Mouse (Mus musculus): ENCODE measurements around the gene Tnfrsf22. TPM values are rescaled to one million over a fixed set of nuclear protein-coding genes. Genes with fewer than 3 reads are reported as not detected.

Tnfrsf22 gene
- polyA plus RNA-seq, 1 experiment = 6.1 TPM

DNA sequence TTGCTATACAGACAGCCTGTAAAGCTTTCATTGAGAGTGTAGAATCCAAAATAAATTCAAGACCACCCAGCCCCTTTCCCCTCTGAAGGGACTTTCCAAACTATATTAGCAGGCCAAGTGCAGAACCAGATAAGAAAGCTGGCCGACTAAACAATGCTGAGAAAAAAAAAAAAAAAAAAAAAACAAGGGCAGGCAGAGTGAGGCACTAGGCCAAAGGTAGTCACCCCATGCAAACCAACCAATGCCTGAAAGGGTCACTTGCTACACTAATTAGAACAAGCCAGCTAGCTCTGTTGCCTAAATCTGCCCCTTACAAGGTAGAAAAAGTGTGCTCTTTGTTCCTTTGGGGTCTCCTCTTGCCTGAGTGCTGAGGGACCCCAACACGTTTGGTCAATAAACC is 44.6 kb downstream of the Tnfrsf22 start:
- H3K9me3 ChIP-seq (replicated peaks; ENCODE audit: control insufficient read depth, insufficient read depth, low read length, poor library complexity, severe bottlenecking) = no peaks in the 10 kb centered on the region
- peaks cover 2% of the 10 kb centered on the region for H3K4me1 ChIP-seq (ENCODE audit: control insufficient read depth, insufficient read depth, low read length)
- no peak overlapping the region for H3K4me3 ChIP-seq (ENCODE audit: low read depth, low read length)
- no peaks in the 10 kb centered on the region; the same call in 1 of the 2 replicates for H3K27me3 ChIP-seq (ENCODE audit: control insufficient read depth, insufficient read depth, low read length, poor library complexity, severe bottlenecking)
- H3K36me3 ChIP-seq (ENCODE audit: control insufficient read depth, insufficient read depth, low read length, poor library complexity, severe bottlenecking) = no peaks in the 10 kb centered on the region
- no peak overlapping the region for H3K9ac ChIP-seq (ENCODE audit: low read depth, poor library complexity, severe bottlenecking)
- TF ChIP-seq POLR2A (IDR thresholded peaks at IDR 0.05; ENCODE audit: insufficient read depth, low read length) (no peak), EP300 (IDR thresholded peaks at IDR 0.05; ENCODE audit: insufficient read depth, low read depth, low read length) (no peak)
- no peak overlapping the region for H3K27ac ChIP-seq (ENCODE audit: insufficient read depth, low read length)

DNA sequence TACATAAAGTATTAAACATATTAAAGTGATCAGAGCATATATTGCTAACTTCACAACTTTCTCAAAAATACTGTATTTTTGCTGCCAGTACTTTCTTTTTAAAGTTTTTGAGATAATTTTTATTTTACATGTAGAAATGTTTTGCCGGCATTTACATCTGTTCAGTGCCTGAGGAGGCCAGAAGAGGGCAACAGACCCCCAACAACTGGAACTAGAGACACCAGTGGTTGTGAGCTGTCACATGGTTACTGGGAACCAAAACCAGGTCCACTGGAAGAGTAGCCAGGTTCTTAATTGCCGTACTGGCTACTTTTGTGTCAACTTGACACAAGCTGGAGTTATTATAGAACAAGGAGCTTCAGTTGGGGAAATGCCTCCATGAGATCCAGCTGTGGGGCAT is 47.8 kb downstream of the Tnfrsf22 start:
- Histone ChIP-seq H3K27ac (ENCODE audit: insufficient read depth, low read length) (no peak overlapping the region), H3K27me3 (ENCODE audit: control insufficient read depth, insufficient read depth, low read length, poor library complexity, severe bottlenecking) (no peaks in the 10 kb centered on the region), H3K9ac (ENCODE audit: low read depth, poor library complexity, severe bottlenecking) (no peak overlapping the region), H3K4me3 (ENCODE audit: low read depth, low read length) (no peak overlapping the region), H3K9me3 (replicated peaks; ENCODE audit: control insufficient read depth, insufficient read depth, low read length, poor library complexity, severe bottlenecking) (no peaks in the 10 kb centered on the region), H3K4me1 (ENCODE audit: control insufficient read depth, insufficient read depth, low read length) (peaks cover 4% of the 10 kb centered on the region), H3K36me3 (ENCODE audit: control insufficient read depth, insufficient read depth, low read length, poor library complexity, severe bottlenecking) (peaks cover 11% of the 10 kb centered on the region)
- TF ChIP-seq CTCF (IDR thresholded peaks at IDR 0.05; ENCODE audit: low read depth, low read length) (peak; percentile 45), EP300 (IDR thresholded peaks at IDR 0.05; ENCODE audit: insufficient read depth, low read depth, low read length) (no peak)

DNA sequence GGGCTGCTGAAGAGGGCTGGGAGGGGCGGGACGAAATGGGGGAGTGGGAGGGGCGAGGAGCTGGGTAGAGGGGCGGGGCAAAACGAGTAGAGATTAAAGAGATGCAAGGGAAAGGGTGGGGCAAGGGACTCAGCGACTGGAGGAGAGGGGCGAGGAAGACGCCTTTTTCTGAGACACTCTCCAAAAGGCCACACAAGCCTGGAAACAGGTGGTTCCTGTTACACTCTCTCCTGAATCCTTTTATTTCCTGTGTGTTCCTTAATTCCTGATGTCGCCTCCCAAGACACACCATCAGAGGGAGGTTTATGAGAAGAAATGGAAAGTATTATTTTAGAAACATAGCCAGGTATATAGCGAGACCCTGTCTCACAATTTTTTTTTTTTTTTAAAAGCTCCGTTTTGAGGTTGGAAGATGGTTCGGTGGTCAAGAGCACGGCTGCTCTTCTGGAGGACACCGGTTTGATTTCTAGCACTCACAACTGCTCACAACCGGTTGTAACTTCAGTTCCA is 49.2 kb downstream of the Tnfrsf22 start:
- Histone ChIP-seq H3K9me3 (replicated peaks; ENCODE audit: control insufficient read depth, insufficient read depth, low read length, poor library complexity, severe bottlenecking) (no peaks in the 10 kb centered on the region), H3K9ac (ENCODE audit: low read depth, poor library complexity, severe bottlenecking) (peak overlapping the region; percentile 47), H3K27me3 (ENCODE audit: control insufficient read depth, insufficient read depth, low read length, poor library complexity, severe bottlenecking) (no peaks in the 10 kb centered on the region), H3K4me3 (ENCODE audit: low read depth, low read length) (peak overlapping the region; percentile 45), H3K36me3 (ENCODE audit: control insufficient read depth, insufficient read depth, low read length, poor library complexity, severe bottlenecking) (peaks cover 11% of the 10 kb centered on the region), H3K4me1 (ENCODE audit: control insufficient read depth, insufficient read depth, low read length) (peaks cover 4% of the 10 kb centered on the region), H3K27ac (ENCODE audit: insufficient read depth, low read length) (peak overlapping the region; percentile 37; the same call in 1 of the 2 replicates)
- TF ChIP-seq POLR2A (IDR thresholded peaks at IDR 0.05; ENCODE audit: insufficient read depth, low read length) = peak; percentile 64
- no peak for TF ChIP-seq CTCF (IDR thresholded peaks at IDR 0.05; ENCODE audit: low read depth, low read length)
- no peak for TF ChIP-seq EP300 (IDR thresholded peaks at IDR 0.05; ENCODE audit: insufficient read depth, low read depth, low read length)

DNA sequence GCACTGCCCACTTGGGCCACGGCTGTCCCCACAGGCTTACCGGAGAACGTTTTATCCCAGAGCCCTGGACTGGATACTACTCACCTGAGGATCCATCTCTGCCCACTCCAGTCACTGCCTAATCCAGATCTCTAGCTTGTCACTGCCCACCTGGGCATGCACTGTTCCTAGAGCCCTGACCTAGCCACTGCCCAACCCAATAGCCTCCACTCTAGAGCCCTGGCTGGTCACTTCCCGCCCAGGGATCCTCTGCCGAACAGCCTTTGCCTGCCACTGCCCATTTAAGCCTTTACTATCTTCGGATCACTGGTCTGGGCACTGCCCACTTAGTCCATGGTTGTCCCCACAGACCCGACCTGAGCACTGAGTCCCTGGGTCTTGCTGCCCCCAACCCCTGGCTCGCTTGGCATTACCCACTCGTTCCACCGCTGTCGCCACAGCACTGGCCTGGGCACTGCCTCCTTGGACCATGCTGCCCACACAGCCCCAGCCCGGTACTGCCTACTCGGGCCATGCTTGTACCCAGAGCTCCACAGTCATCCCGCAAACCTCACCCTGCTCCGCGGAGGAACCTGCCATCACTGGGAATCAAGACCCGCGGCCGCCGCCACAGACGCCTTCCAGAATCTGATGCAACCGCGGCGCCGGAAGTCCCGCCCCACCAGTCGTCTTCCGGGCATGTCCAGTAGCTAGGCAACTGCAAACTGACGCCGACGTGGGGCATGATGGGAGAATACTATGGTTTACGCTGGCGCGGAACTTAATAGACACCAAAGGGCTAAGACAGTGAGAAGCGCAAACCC is 49.8 kb downstream of the Tnfrsf22 start, which contains the start of gene Cars:
Gene Cars, minus strand, starts transcription at position 663 of the 803 bp plus-strand sequence.
- Histone ChIP-seq H3K27ac (ENCODE audit: insufficient read depth, low read length) (peak within 1 kb of the TSS; percentile 37; the same call in 1 of the 2 replicates), H3K9me3 (replicated peaks; ENCODE audit: control insufficient read depth, insufficient read depth, low read length, poor library complexity, severe bottlenecking) (no peaks in the 10 kb centered on the region), H3K9ac (ENCODE audit: low read depth, poor library complexity, severe bottlenecking) (peak within 1 kb of the TSS; percentile 81), H3K4me1 (ENCODE audit: control insufficient read depth, insufficient read depth, low read length) (peaks cover 4% of the 10 kb centered on the region), H3K4me3 (ENCODE audit: low read depth, low read length) (peak within 1 kb of the TSS; percentile 99), H3K27me3 (ENCODE audit: control insufficient read depth, insufficient read depth, low read length, poor library complexity, severe bottlenecking) (no peaks in the 10 kb centered on the region), H3K36me3 (ENCODE audit: control insufficient read depth, insufficient read depth, low read length, poor library complexity, severe bottlenecking) (peaks cover 14% of the 10 kb centered on the region)
- TF ChIP-seq CTCF (IDR thresholded peaks at IDR 0.05; ENCODE audit: low read depth, low read length) (no peak), EP300 (IDR thresholded peaks at IDR 0.05; ENCODE audit: insufficient read depth, low read depth, low read length) (no peak), POLR2A (IDR thresholded peaks at IDR 0.05; ENCODE audit: insufficient read depth, low read length) (peak; percentile 23)

DNA sequence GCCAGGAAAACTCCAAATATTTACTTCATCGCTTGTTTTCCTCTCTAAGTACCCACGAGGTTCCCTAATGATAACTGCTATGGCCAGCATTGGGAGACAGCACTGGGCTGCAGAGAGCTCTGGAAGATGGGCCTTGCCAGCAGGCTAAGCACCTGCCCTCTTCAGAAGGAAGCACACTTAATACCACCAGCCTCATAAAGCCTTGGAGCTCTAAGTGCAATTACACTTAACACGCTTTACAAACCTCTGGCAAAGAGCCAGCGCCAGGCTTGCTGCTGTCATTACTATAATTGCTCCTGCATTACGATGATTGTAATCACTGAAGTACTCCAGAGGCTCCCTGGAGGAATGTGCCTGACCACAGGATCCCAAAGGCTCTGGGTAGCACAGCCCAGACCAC is 54.6 kb downstream of the Tnfrsf22 start:
- peaks cover 36% of the 10 kb centered on the region for H3K36me3 ChIP-seq (ENCODE audit: control insufficient read depth, insufficient read depth, low read length, poor library complexity, severe bottlenecking)
- no peak overlapping the region for H3K9ac ChIP-seq (ENCODE audit: low read depth, poor library complexity, severe bottlenecking)
- H3K27ac ChIP-seq (ENCODE audit: insufficient read depth, low read length) = no peak overlapping the region
- H3K27me3 ChIP-seq (ENCODE audit: control insufficient read depth, insufficient read depth, low read length, poor library complexity, severe bottlenecking) = no peaks in the 10 kb centered on the region
- H3K4me1 ChIP-seq (ENCODE audit: control insufficient read depth, insufficient read depth, low read length) = peaks cover 2% of the 10 kb centered on the region
- no peaks in the 10 kb centered on the region for H3K9me3 ChIP-seq (replicated peaks; ENCODE audit: control insufficient read depth, insufficient read depth, low read length, poor library complexity, severe bottlenecking)
- no peak overlapping the region for H3K4me3 ChIP-seq (ENCODE audit: low read depth, low read length)
- TF ChIP-seq POLR2A (IDR thresholded peaks at IDR 0.05; ENCODE audit: insufficient read depth, low read length) (no peak), EP300 (IDR thresholded peaks at IDR 0.05; ENCODE audit: insufficient read depth, low read depth, low read length) (no peak), CTCF (IDR thresholded peaks at IDR 0.05; ENCODE audit: low read depth, low read length) (no peak)

DNA sequence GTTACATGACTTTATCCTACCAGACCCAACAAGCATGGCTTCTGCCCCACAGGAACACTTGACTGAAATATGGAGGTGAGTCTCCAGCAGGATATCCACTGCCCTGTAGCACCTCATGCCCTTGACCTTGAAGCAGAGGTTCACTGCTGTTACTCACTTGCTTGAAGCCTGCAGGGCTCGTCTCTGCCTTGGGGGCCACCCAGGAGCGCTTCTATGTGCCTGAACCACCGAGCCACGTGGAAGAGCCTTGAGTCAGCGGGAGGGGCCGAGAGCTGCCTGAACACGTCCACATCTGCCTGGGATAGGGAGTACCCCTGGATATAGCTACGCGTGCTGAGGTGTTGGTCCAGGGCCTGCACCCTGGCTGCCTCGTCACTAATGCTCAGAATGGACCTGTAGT is 57.2 kb downstream of the Tnfrsf22 start:
- H3K4me1 ChIP-seq (ENCODE audit: control insufficient read depth, insufficient read depth, low read length) = peaks cover 4% of the 10 kb centered on the region
- TF ChIP-seq POLR2A (IDR thresholded peaks at IDR 0.05; ENCODE audit: insufficient read depth, low read length) (no peak), CTCF (IDR thresholded peaks at IDR 0.05; ENCODE audit: low read depth, low read length) (no peak), EP300 (IDR thresholded peaks at IDR 0.05; ENCODE audit: insufficient read depth, low read depth, low read length) (no peak)
- no peak overlapping the region for H3K4me3 ChIP-seq (ENCODE audit: low read depth, low read length)
- H3K27ac ChIP-seq (ENCODE audit: insufficient read depth, low read length) = peak overlapping the region; percentile 16
- H3K9ac ChIP-seq (ENCODE audit: low read depth, poor library complexity, severe bottlenecking) = 0 out of 2 replicates have a peak overlapping the region, but pooled peaks have one; percentile 4
- no peaks in the 10 kb centered on the region for H3K9me3 ChIP-seq (replicated peaks; ENCODE audit: control insufficient read depth, insufficient read depth, low read length, poor library complexity, severe bottlenecking)
- no peaks in the 10 kb centered on the region for H3K27me3 ChIP-seq (ENCODE audit: control insufficient read depth, insufficient read depth, low read length, poor library complexity, severe bottlenecking)
- peaks cover 40% of the 10 kb centered on the region for H3K36me3 ChIP-seq (ENCODE audit: control insufficient read depth, insufficient read depth, low read length, poor library complexity, severe bottlenecking)

Data from ES-Bruce4 (cell line).